Mouse (Mus musculus) testis, postnatal 10 days (tissue): ENCODE data around the gene Hoxc5.

Experiments
- DNase-seq: peaks from one replicate; pipeline ENCODE4 v3.0.0; 2021; ENCODE audit warnings: low spot score

The Hoxc5 gene

DNA sequence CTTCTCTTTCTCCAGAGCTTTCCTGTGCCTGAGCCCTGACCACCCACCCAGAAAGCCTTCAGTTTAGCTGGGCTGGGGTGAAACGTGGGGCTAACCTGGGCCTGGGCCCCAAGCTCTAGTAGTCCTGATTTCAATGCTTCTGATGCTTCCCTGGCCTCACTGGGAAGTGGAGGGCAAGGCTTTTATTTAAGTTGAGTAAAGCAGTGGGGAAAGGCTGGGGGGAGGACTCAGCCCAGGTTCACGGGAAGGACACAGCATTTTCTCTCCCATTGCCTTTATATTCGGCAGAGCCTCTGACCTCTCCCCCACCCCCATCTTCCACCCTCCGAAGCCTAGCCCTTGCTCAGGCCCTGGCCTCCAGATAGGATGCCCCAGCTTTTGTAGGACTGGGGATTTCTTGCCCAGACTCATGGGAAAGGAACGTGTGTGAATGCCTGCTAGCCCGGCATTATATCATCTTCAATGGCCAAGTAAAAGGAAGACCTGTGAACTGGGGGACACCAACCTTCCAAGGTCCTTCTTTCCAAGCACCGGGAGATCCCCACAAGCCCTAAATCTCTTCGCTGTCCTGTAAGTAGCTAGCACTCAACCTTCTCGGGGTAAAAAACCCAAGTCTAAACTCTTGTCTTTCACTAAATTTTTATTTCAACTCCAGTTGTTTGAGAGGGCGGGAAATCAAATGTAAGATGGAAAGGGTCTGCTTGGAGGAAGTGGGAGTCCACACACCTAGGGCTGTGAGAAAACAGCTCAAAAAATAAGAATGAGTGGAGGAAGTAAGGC lies 71.6 kb downstream of the Hoxc5 start:
- no peak for DNase-seq

DNA sequence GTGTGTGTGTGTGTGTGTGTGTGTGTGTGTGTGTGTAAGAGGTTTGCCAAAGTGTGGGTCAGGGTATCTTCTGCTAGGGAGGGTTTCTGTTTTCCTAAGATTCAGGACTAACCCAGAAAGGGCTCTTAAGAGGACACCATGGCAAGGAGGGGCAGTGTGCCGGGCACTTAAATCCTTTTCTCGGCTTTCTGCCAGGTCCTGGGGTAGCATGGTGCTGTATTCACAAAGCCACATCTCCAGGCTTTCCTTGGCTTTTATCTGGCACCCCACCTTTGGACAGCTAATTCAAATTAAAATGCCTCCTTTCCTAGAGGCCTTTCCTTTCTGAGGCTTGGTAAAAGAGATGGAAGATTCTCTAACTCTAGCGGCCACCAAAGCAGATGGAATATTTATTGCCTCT lies 72.4 kb downstream of the Hoxc5 start:
- no peak for DNase-seq

GRCm38 (mm10) chr15:103040601-103041000 lies 73.4 kb downstream of the Hoxc5 start:
- DNase-seq, result no peak

- DNase-seq, result no peak
These were observed 74.4 kb downstream of the Hoxc5 start for GRCm38 (mm10) chr15:103041613-103042012.

GRCm38 (mm10) chr15:103042209-103042608 lies 75.0 kb downstream of the Hoxc5 start:
- no peak for DNase-seq

DNA sequence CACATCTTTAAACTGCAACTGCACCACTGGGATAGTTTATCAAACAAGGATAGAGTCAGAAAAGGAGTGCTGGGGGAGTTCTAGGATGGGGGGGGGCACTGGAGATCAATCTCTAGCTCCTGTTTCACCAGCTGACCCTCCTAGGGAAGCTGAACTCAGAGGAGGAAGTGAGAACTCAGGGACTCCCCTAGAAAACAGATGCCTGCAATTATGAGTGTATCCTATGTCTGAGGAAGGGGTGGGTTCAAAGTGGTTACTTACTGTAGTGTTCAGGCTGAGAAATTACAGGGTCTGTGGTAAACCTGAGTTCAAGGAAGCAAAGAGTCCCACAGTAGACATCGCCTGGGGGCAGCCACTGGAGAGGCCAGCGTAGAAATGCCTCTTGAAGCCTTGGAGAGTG lies 84.4 kb downstream of the Hoxc5 start:
- no peak for DNase-seq

DNA sequence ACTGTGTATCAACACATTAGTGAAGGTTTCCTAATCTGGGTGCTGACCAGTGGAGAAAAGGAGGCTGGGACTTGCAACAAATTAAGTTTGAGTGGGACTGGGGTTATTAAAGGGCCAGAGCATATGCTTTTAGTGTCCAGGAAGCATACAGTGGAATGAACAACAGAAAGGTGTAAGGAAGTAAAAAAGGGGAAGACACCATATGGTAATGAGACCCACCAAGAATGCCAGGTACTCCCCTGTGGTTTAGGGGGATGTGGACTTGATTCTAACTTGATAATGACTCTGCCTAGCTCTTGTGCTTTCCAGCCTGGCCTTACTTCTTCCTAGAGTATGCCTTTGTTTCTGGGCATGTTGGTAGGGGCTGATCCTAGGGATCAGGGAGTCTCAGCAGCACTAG lies 86.0 kb downstream of the Hoxc5 start:
- no peak for DNase-seq

DNA sequence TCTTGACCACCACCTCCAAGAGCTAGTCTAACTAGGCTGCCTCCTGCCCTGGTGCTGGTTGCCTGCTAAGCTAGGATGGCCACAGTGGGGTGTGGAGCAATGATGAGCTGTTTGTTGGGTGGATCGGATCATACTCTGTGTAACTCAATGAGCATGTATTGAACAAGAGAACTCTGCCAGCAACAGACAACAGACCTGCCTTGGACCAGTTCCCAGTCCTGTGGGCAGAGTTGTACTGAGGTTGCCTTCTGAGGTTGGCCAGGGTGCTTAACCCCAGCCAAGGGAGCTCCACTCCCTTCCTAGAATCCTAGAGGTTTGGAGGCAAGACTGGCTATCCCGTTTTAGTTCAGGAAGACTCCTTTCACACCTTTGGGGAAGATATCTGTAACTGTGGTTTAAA lies 89.2 kb downstream of the Hoxc5 start:
- DNase-seq, result no peak

GRCm38 (mm10) chr15:103058715-103059114 lies 91.5 kb downstream of the Hoxc5 start:
- no peak for DNase-seq

DNA sequence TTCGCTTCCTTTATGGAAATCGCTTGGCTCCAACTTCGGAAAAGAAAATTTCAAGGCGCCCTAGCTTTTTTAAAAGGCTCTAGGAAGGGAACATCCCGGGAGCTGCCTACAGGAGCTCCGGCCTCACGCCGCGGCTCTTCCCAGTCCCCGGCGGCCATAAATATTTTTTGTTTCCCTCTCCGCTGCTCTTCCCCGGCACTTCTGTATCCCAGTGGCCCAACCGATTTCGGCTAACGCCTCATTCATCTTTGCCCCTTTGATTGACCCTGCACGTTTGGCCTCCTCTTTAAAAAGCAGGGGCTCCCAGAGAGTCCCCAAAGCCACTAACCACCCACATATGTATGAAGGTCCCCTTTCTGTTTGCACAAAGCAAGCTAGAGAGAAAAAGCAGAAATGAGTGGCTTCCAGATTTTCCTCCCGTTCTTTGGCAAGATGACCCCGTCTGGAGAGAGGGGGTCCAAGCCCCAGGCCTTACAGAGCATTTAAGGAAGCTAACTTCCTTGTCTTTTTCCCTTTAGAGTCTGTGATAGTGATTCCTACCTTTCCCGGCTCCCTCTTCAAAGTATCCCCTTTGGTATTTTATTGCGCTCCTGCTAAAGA lies 92.2 kb downstream of the Hoxc5 start:
- no peak for DNase-seq

DNA sequence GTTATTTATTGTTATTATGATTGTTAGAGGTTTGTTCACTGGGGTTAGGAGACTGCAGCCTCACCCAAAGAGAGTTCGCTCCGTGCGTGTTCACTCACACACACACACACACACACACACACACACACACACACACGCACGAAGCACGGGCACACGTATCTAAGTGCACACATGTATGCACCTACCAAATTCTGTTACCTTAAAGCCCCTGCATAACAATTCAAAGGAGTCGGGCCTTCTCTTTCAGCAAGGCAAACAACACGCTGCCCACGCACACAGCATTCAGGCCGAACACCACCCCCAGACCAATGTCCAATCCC lies 92.7 kb downstream of the Hoxc5 start:
- DNase-seq, result no peak

DNA sequence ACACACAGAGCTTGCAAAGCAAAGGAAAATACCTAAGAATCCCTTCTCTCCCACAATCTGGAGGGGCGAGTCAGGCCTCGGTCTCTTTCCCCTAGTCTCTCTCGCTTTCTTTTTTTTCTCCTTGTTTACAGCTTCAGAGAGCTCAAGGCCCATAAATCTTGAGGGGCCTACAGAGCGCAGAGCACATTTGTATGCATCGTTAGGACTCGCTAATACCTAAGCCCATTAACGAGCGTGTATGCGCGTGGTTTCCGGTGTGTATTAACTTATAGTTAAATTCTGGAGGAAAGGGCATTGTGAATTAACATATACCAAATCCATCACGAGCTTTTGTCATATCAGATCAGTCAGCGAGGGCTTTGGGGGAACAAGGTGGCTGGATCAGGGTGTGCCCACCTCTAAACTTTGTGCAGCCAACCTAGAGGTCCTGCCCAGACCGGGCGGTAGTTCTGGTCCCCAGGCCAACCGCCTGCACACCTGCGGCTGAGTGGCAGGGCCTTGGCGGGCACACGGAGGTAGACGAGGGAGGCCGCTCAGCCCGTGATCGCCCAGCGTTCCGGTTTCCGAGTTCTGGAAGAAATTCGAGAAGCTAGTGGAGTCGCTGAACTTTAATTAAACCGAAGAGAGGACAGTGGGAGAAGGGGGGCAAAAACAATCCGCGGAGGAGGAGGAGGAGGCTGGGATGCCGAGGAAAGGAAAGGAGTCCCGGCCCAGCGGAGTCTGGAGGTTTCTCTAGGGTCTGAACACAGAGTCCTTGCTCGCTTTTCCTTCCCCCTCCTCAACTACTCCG lies 93.3 kb downstream of the Hoxc5 start:
- DNase-seq, result peak; percentile 50

DNA sequence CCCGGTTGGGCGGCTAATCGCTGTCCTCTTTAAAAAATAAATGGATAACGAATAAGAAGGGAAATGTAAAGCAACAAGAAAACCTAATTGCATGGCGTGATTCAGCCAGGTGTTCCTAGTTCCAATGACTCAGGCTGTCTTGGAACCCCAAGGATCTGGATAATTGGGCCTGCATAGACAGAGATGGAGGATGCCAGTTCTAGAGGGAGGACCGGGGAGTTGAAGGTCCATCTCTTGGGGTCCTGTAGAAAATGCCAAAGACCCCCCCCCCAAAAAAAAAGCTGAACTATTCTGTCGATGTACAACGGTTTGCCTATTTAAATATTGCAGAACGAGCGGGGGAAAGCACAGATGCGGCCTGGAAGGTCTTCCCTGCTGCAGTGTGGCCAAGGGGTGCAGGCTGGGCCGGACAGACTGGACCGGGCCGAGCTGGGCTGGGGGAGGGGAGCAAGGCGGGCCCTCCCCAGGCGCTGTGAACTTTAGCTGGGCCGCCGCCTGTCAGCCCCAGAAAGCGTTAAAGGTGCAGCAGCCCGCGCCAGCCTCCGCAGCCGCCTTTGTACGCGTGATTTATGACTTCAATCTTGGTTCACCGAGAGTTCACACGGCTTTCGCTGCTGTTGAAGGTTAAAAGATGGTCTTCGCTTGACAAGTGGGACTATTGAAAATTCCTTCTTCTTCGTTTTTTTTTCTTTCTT lies 94.0 kb downstream of the Hoxc5 start:
- peak; percentile 67 for DNase-seq

- no peak for DNase-seq
These were observed 94.7 kb downstream of the Hoxc5 start for GRCm38 (mm10) chr15:103061988-103062387.

- DNase-seq, result no peak
These were observed 98.4 kb downstream of the Hoxc5 start for GRCm38 (mm10) chr15:103065642-103066041.
